Mouse (Mus musculus): ENCODE measurements at regions not wholly inside any gene's neighbourhood (a gene's known extent, or its start where the extent isn't known, plus 50 kb on each side); places are given as distances from the start of the nearest gene placed in this dataset.
A peak's percentile ranks its signal among the peaks of the same experiment; 100 is the strongest.

DNA sequence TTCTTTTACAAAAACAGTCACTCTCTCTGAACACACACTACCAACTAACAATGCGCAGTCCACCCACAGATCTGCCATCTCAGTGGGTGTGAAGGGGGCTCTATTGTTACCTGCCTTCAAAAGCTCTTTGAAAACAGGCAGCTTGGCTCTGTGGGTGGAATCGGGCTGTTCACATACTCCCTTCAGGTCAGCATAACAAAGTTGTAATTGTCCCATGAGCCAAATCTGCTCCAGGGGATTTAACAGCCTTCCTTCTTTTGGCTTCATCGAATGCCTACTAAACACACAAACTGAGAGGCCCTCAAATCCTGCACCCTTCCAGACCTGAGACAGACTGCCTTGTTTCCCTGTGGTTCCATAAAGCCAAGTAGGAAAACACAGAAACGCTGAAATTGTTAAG, 56.2 kb upstream of the Sv2c start:
- TF ChIP-seq CTCF (IDR thresholded peaks at IDR 0.05; ENCODE audit: borderline replicate concordance, extremely low read depth, insufficient read depth, insufficient read length) (no peak), POLR2A (IDR thresholded peaks at IDR 0.05; ENCODE audit: borderline replicate concordance, extremely low read depth, insufficient read depth, insufficient read length, poor library complexity, severe bottlenecking) (no peak)
- peak; percentile 87 for DNase-seq (ENCODE audit: low read depth)

Data from brain, embryonic 14.5 days (tissue).